Mouse (Mus musculus): ENCODE results near the gene Tha1.

The Tha1 gene

DNA sequence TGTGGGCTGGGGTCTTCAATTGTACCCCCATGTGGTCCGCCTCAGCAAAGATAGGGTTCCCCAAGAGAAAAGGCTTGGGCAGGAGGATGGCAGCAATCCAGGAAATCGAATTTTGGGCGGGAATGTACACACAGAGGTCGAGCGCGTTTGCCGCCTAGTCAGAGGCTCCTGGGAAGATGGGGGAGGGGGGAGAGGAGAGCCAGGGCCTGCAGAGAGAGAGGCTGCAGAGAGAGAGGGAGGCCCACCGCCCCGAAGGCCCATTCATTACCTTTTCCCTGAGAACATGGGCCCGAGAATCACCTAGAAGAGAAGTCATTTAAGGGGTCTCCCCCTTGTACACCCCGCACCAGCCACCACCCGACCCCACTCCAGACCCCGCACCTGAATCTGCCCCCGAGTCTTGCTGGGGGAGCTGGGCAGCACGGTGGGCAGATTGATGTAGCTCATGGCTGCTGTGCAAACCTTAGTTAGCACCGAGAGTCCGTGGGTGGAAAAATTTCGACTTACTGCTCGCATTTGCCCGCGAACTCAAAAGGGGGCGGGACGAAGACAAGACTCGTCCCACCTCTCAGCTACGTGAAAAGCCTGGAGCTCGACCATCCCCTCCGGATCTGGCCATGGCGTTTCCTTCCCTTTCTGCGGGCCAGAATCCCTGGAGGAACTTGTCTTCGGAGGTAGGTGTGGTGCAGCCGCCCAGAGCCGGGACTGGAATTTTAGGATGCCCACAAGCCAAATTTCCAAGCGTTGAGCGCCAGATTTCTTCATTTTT is 47.8 kb downstream of the Tha1 start, which contains the start of the genes Afmid and Tk1:
Afmid (plus strand) TSS at position 592 of the 769 bp plus-strand sequence.
Tk1 (minus strand) TSS at position 760 of the 769 bp plus-strand sequence.
- peak; percentile 91 for DNase-seq (ENCODE audit: low read depth)

DNA sequence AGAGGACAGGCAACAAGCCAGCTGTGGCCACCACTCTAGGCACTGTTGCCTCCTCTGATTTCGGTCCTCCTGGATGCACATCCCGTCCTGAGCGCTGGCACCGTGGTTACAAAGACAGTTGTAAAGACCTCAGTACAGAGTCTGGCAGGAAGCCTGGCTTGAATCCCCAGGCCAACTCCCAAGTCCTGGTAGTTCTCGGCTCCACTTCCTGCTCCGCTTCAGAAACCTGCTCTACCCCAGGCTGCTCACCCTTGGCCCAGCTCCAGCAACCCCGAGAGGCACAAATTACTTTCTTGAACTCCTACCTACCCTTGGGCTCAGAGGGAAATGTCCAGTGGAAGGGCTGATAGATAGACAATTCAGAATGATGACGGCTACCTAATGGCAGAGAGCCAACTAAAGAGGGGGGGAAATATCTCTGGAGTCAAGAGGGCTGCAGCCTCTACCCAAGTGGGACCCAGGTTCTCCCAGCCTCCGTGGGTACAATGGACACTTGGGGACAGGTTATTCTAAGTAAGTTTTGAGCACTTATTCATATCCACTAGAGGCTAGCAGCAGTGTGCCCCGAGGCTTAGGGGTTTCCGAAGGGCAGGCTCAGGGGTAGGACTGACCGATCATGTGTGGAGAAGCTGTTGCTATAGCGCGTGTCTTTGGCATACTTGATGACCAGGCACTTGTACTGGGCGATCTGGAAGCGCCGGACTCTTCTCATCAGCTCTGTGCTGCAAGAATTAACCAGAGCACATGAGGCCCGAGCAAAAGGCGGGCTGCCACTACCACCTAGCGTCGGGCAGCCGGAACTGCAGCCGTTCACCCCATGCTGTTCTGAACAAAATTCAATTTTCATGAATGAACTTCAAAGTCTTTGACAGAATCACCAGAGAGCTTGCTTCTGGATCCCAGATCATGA is 49.0 kb downstream of the Tha1 start:
- peak; percentile 88 for DNase-seq (ENCODE audit: low read depth)

DNA sequence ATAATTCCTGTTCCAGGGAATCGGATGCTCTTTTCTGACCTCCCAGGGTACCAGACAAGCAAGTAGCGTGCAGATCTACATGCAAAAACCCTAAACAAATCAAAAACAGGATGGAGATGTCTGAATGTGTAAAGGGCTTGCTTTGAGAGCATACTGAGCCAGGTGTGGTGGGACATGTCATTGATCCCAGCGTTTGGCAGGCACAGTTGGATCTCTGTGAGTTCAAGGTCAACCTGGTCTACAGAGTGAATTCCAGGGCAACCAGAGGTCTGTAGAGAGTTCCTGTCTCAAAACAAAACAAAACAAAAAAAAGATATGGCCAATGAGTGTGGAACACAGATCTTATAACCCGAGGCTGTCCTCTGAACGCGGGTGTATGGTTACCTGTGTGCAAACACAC is 49.9 kb downstream of the Tha1 start:
- DNase-seq (ENCODE audit: low read depth): no peak

DNA sequence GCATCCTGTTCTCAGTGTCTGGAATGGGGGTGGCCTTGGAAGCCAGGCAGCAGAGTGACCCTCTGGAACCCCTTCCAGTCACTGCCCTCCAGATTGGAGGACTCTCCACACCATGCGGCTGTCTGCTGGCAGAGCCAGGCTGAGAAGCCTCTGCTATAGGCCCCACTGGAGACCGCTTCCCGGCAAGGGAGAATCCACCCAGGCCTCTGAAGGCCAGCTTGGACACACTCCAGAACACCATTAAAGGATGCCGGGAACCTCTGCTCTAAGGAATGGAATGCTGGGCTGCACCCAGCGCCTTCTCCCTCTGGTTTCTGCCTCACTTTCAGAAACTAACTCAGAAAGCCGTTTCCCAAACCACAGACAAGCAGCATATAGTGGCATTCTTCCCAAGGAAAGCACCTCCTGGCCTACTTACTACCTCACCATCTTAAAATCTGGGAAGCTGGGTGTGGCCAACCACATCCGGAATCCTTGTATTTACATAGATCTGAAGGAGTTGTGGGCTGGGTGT is 50.5 kb downstream of the Tha1 start:
- no peak for DNase-seq (ENCODE audit: low read depth)

DNA sequence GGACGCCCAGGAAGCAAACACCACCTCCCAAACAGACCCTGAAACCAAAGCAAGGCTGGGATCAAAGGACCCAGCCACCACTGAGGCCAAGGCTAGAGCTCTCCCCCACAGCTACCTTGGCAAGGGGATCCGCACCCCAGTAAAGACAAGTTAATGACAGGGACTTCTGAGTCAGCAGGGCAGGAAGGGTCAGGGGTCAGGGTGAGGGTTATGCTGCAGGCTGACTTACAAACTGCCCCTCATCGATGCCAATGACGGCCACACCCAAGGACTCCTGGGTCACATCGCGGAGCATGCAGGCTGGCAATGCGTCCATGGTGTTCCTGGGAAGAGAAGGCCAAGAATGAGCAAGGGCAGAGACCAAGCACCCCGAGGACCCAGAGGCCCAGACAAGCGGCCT is 51.4 kb downstream of the Tha1 start:
- DNase-seq (ENCODE audit: low read depth): no peak

DNA sequence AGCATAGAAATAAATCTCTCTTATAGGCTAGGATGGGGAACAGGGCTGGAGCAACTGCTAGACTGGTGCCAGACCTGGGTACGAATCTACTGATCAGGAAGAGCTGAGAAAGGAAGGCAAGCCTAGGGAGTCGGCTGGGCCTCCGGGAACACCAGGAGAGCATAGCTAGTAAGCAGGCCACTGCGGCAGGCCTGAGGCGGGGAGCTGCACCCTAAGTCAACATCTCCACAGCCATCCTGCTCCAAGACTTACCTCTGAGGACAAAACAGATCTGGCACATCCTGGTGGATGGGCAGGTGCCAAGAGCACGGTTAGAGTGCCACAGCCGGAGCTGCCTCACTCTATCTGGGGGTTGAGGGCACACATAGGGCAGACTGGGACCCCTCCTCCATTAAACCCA is 53.1 kb downstream of the Tha1 start:
- no peak for DNase-seq (ENCODE audit: low read depth)

DNA sequence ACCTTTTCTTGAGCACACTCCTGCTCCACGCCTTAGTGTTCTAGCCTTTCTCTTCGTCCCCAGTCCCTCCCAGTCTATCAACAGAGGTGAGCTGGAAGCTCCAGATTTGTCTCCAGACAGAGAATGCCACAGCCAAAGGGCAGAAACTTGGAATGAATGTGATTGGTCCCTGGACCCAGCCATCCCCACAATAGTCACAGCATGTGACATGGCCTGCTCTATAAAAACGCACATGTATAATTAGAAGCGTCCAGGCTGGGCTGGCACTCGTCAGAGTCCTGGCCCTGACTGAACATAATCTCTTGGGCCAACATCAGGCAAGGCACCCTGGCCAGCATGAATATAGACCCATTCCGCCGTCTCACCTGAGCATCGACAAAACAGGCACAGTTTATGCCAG is 54.2 kb downstream of the Tha1 start:
- no peak for DNase-seq (ENCODE audit: low read depth)
